Mouse (Mus musculus): ENCODE measurements around the gene Hmgcll1. TPM values are rescaled to one million over a fixed set of nuclear protein-coding genes. Genes with fewer than 3 reads are reported as not detected.

The Hmgcll1 gene
- total RNA-seq, 2 experiments from 2014 or later: 0.31 TPM; not detected in 1

Other genes with a start within 250 kb of the Hmgcll1 start
- 1 to 10 TPM in 1 of 2 experiments, under 1 TPM in 1; 0.98 to 1.0 TPM for gene Bmp5, start 239.5 kb upstream of the Hmgcll1 start, total RNA-seq (2021)
- gene Gfral, start 198.8 kb downstream of the Hmgcll1 start, total RNA-seq (2021): not detected